Mouse (Mus musculus): ENCODE data around the gene Wasf1.

- TF ChIP-seq EP300 (IDR thresholded peaks at IDR 0.05), result no peak
- TF ChIP-seq CTCF (IDR thresholded peaks at IDR 0.05), result no peak
Measured at GRCm38 (mm10) chr10:40971256-40971655, 88.0 kb downstream of the Wasf1 start.
